Mouse (Mus musculus): ENCODE measurements around the gene Rem2. TPM values are rescaled to one million over a fixed set of nuclear protein-coding genes. Genes with fewer than 3 reads are reported as not detected.

Rem2 gene
- polyA plus RNA-seq, 1 experiment from 2014 or later: 2.9 TPM

DNA sequence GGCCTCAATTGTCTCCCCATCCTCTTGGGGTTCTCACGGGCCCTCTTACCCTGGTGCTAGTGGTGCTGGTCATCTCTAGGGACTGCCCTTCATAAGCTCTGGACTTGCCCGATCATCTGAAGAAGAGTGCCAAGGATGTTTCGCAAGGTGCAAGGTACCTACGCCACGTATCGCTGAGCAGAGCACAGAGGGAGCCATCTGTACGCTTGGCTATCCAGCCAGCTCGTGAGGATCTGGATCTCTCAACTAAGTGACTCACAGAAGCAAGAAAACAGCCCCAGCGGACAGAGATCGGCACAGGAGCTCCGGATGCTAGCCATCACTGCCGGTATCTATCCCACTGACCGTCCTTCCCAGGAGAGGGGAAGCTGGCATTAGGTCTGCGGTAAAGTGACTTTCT lies 20.8 kb downstream of the Rem2 start:
- DNase-seq (ENCODE audit: low spot score) (no peak), ATAC-seq (replicated peaks; ENCODE audit: low FRiP score, low TSS enrichment, low read depth) (no peak)
- WGBS: 85% methylated on average over 14 of the region's 14 CpGs
- Histone ChIP-seq H3K27me3 (replicated peaks; ENCODE audit: control insufficient read depth, insufficient read depth, low read length) (no peaks in the 10 kb centered on the region), H3K4me1 (replicated peaks; ENCODE audit: control insufficient read depth, insufficient read depth, low read length) (no peaks in the 10 kb centered on the region), H3K27ac (ENCODE audit: low read depth) (no peak overlapping the region), H3K4me3 (ENCODE audit: low read depth, low read length) (no peak overlapping the region), H3K4me2 (ENCODE audit: low read length) (no peak overlapping the region), H3K9ac (ENCODE audit: low read length) (no peak overlapping the region), H3K36me3 (ENCODE audit: control insufficient read depth, insufficient read depth, low read length) (no peaks in the 10 kb centered on the region), H3K9me3 (ENCODE audit: control insufficient read depth, low read length) (no peaks in the 10 kb centered on the region)

DNA sequence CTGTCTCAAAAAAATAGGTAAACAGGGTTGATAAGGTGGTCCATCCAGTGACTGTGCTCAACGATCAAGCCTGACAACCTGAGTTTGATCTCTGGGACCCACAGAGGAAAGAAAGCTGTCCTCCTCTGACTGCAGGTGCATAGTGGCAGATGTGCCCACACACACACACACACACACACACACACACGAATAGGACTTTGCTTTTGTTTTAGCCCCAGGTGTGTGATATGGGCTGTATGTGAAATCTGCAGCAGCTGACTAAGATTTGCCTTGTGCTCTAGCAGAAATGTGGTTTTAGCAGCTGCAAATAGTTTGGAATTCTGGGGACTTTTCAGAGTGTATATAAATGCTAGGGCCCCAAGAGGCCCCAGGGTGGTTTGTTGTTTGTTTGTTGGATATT lies 23.4 kb downstream of the Rem2 start:
- WGBS: 60% methylated on average over 2 of the region's 2 CpGs
- H3K27ac ChIP-seq (ENCODE audit: low read depth): no peak overlapping the region
- no peak overlapping the region for H3K4me3 ChIP-seq (ENCODE audit: low read depth, low read length)
- no peak for DNase-seq (ENCODE audit: low spot score)
- no peaks in the 10 kb centered on the region for H3K36me3 ChIP-seq (ENCODE audit: control insufficient read depth, insufficient read depth, low read length)
- H3K27me3 ChIP-seq (replicated peaks; ENCODE audit: control insufficient read depth, insufficient read depth, low read length): no peaks in the 10 kb centered on the region
- no peaks in the 10 kb centered on the region for H3K9me3 ChIP-seq (ENCODE audit: control insufficient read depth, low read length)
- ATAC-seq (replicated peaks; ENCODE audit: low FRiP score, low TSS enrichment, low read depth): no peak
- no peak overlapping the region for H3K9ac ChIP-seq (ENCODE audit: low read length)
- H3K4me1 ChIP-seq (replicated peaks; ENCODE audit: control insufficient read depth, insufficient read depth, low read length): no peaks in the 10 kb centered on the region
- H3K4me2 ChIP-seq (ENCODE audit: low read length): no peak overlapping the region

DNA sequence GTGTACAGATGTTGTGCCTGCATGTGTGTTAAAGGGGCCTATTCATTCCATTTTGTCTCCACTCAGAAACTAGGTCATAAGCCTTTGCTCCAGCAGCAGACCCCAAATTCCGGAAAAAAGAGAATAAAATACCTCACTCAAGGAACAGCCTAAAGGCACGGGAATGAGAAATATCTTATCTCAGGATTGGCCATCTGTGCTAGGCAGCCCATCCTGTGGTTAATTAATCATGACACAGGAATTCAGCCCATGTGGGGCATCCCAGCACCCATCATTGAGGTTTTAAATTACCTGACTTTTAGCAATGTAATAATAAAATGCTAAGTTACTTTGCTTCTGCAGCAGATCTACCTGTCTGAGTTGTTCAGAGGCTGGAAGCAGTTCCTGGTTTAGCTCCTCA lies 25.5 kb downstream of the Rem2 start:
- Histone ChIP-seq H3K4me3 (ENCODE audit: low read depth, low read length) (no peak overlapping the region), H3K4me2 (ENCODE audit: low read length) (no peak overlapping the region), H3K9ac (ENCODE audit: low read length) (no peak overlapping the region), H3K27me3 (replicated peaks; ENCODE audit: control insufficient read depth, insufficient read depth, low read length) (no peaks in the 10 kb centered on the region), H3K9me3 (ENCODE audit: control insufficient read depth, low read length) (no peaks in the 10 kb centered on the region), H3K4me1 (replicated peaks; ENCODE audit: control insufficient read depth, insufficient read depth, low read length) (no peaks in the 10 kb centered on the region), H3K27ac (ENCODE audit: low read depth) (no peak overlapping the region), H3K36me3 (ENCODE audit: control insufficient read depth, insufficient read depth, low read length) (0 out of 2 replicates have a peak, but pooled peaks cover under 1% of the 10 kb centered on the region)
- DNase-seq (ENCODE audit: low spot score) (no peak), ATAC-seq (replicated peaks; ENCODE audit: low FRiP score, low TSS enrichment, low read depth) (no peak)
- 51% methylated on average over 2 of the region's 2 CpGs for WGBS

DNA sequence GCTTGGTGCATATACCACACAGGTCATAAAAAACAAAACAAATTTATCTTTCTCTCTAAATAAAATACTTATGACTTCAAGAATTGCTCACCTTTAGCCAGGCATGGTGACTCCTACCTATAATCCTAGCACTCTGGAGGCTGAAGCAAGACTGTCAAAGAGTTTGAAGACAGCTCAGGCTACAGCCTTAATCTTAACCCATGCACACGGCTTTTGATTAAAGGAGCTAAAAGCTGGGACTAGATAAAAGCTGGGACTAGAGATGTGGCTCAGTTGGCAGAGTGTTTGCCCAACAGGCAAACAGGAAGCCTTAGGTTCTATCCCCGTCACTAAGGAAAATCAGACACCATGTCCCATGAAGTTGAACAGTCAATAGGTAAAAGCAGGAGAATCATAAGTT lies 27.2 kb downstream of the Rem2 start:
- ATAC-seq (replicated peaks; ENCODE audit: low FRiP score, low TSS enrichment, low read depth) (no peak), DNase-seq (ENCODE audit: low spot score) (no peak)
- WGBS: 70% methylated on average over 2 of the region's 2 CpGs
- Histone ChIP-seq H3K27me3 (replicated peaks; ENCODE audit: control insufficient read depth, insufficient read depth, low read length) (no peaks in the 10 kb centered on the region), H3K27ac (ENCODE audit: low read depth) (no peak overlapping the region), H3K36me3 (ENCODE audit: control insufficient read depth, insufficient read depth, low read length) (peaks cover 17% of the 10 kb centered on the region), H3K9me3 (ENCODE audit: control insufficient read depth, low read length) (no peaks in the 10 kb centered on the region), H3K4me2 (ENCODE audit: low read length) (no peak overlapping the region), H3K4me1 (replicated peaks; ENCODE audit: control insufficient read depth, insufficient read depth, low read length) (no peaks in the 10 kb centered on the region), H3K4me3 (ENCODE audit: low read depth, low read length) (no peak overlapping the region), H3K9ac (ENCODE audit: low read length) (no peak overlapping the region)

DNA sequence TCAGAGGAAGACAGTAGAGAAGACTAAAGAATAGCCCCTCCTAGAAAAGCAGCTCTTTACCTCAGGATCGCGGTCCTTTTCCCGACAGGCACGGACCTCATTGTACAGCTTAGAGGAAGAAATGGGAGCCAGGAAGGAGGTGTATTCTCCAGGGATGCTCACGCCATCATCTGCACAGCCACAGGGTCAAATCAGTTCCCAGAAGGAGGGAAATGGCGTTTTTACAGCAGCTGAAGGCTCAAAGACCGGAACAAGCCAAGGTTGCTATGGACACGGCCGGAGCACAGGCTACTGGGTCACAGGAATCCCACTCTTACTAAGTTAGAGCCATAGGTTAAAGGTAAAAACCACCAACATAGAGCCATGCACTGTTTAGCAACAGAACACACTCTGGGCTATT lies 33.9 kb downstream of the Rem2 start:
- no peak overlapping the region for H3K27ac ChIP-seq (ENCODE audit: low read depth)
- peaks cover 8% of the 10 kb centered on the region; the same call in 1 of the 2 replicates for H3K9me3 ChIP-seq (ENCODE audit: control insufficient read depth, low read length)
- H3K4me1 ChIP-seq (replicated peaks; ENCODE audit: control insufficient read depth, insufficient read depth, low read length): no peaks in the 10 kb centered on the region
- DNase-seq (ENCODE audit: low spot score) (no peak), ATAC-seq (replicated peaks; ENCODE audit: low FRiP score, low TSS enrichment, low read depth) (no peak)
- no peaks in the 10 kb centered on the region for H3K27me3 ChIP-seq (replicated peaks; ENCODE audit: control insufficient read depth, insufficient read depth, low read length)
- no peak overlapping the region for H3K4me2 ChIP-seq (ENCODE audit: low read length)
- H3K36me3 ChIP-seq (ENCODE audit: control insufficient read depth, insufficient read depth, low read length): peaks cover 84% of the 10 kb centered on the region
- H3K9ac ChIP-seq (ENCODE audit: low read length): no peak overlapping the region
- no peak overlapping the region for H3K4me3 ChIP-seq (ENCODE audit: low read depth, low read length)
- WGBS: 91% methylated on average over 9 of the region's 9 CpGs

DNA sequence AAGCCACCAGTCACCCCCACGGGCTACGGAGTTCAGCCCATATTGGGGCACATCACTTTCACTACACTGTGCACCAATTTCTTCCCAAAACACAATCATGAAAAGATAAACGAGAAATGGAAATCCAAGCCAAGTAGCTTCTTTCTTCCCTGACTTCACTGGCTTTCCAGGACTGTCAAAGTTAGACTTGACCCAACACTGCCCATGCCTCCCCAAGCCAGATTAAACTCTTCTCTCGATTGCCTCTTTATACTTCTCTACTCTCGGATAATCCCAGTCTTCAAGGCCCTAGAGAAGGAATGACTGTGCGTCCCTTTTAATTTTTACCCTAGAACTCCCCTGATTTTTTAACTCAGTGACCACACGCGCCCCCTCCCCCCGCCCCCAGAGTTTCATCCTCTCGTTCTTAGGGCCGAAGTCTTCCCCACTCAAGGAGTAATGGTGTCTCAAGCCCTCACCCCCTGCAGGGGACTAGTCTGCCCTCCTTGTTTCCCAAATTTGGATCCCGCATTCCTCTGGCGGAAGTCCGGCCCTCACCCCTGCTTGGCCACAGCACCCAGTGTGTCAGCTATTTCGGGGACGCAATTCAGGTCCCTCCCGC lies 40.9 kb downstream of the Rem2 start:
- ATAC-seq (replicated peaks; ENCODE audit: low FRiP score, low TSS enrichment, low read depth): peak; percentile 63
- 6% methylated on average over 17 of the region's 17 CpGs for WGBS

DNA sequence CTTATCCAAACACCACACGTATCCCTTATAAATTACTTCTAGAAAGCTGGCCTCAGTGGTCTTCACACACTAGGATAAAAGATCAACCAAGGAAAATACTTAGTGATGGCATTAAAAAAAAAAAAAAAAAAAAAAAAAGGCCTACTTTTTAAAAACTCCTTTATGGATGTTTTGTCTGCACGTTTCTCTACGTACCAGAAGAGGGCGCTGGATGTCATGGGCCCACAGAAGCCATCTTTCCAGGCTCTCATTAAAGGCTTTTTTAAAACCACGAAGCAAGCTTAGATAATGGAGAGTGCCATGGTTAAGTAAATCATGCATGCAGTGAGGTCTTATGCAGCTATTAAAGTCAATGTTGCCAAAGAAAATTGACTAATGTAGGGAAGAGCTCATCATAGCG lies 47.7 kb downstream of the Rem2 start:
- Histone ChIP-seq H3K4me2 (ENCODE audit: low read length) (no peak overlapping the region), H3K4me3 (ENCODE audit: low read depth, low read length) (no peak overlapping the region), H3K36me3 (ENCODE audit: control insufficient read depth, insufficient read depth, low read length) (no peaks in the 10 kb centered on the region), H3K9me3 (ENCODE audit: control insufficient read depth, low read length) (no peaks in the 10 kb centered on the region), H3K27me3 (replicated peaks; ENCODE audit: control insufficient read depth, insufficient read depth, low read length) (no peaks in the 10 kb centered on the region), H3K27ac (ENCODE audit: low read depth) (no peak overlapping the region), H3K9ac (ENCODE audit: low read length) (no peak overlapping the region), H3K4me1 (replicated peaks; ENCODE audit: control insufficient read depth, insufficient read depth, low read length) (peaks cover 13% of the 10 kb centered on the region)
- ATAC-seq (replicated peaks; ENCODE audit: low FRiP score, low TSS enrichment, low read depth) (no peak), DNase-seq (ENCODE audit: low spot score) (no peak)
- 31% methylated on average over 6 of the region's 6 CpGs for WGBS

More for the DNA sequence above, 40.9 kb downstream of the Rem2 start:
- no peaks in the 10 kb centered on the region for H3K27me3 ChIP-seq (replicated peaks; ENCODE audit: control insufficient read depth, insufficient read depth, low read length)
- H3K4me3 ChIP-seq (ENCODE audit: low read depth, low read length): peak overlapping the region; percentile 77
- peaks cover 8% of the 10 kb centered on the region; the same call in 1 of the 2 replicates for H3K9me3 ChIP-seq (ENCODE audit: control insufficient read depth, low read length)
- peak overlapping the region; percentile 71 for H3K27ac ChIP-seq (ENCODE audit: low read depth)
- peaks cover 41% of the 10 kb centered on the region for H3K36me3 ChIP-seq (ENCODE audit: control insufficient read depth, insufficient read depth, low read length)
- H3K4me2 ChIP-seq (ENCODE audit: low read length): peak overlapping the region; percentile 84
- peak overlapping the region; percentile 75 for H3K9ac ChIP-seq (ENCODE audit: low read length)
- peak; percentile 59 for DNase-seq (ENCODE audit: low spot score)
- H3K4me1 ChIP-seq (replicated peaks; ENCODE audit: control insufficient read depth, insufficient read depth, low read length): peaks cover 15% of the 10 kb centered on the region

DNA sequence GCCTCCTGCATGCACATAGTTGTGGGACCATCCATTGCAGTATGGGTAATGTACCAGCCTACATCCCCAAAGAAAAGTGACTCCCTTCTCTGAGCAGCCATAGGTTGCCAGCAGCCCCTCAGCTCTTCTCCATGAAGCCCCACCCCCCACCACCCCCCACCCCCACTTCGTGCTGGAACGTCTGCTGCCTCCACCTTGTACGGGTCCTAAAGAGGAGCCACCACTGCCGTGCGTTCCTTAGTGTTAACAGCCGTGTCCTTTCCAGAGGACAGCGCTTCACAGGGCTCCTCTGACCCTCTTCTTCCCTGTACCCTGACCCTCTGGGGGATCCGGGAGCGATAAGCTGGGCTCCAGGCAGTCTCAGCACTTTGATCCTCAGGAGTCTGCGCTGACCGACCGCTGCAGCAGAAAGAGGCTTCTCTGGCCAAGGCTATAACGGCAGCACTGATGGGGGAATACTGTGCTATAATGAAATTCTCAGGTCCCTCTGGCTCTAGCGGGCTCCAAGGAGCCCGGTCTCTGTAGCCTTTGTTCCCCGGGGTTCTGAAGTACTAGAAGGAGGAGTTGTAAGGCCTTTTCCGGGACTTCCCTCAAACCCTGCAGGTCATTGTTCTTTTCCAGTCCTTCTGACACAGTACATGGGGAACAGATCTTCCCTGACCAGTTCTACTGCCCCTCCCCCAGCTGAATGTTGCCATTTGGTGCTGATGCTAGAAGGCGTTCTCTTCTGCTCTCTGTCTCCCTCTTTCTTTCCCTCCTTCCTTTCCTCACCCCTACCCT lies 51.5 kb downstream of the Rem2 start:
- ATAC-seq (replicated peaks; ENCODE audit: low FRiP score, low TSS enrichment, low read depth) (peak; percentile 65), DNase-seq (ENCODE audit: low spot score) (peak; percentile 71)
- Histone ChIP-seq H3K4me2 (ENCODE audit: low read length) (peak overlapping the region; percentile 59), H3K9me3 (ENCODE audit: control insufficient read depth, low read length) (no peaks in the 10 kb centered on the region), H3K27me3 (replicated peaks; ENCODE audit: control insufficient read depth, insufficient read depth, low read length) (no peaks in the 10 kb centered on the region), H3K27ac (ENCODE audit: low read depth) (peak overlapping the region; percentile 38; the same call in 1 of the 2 replicates), H3K36me3 (ENCODE audit: control insufficient read depth, insufficient read depth, low read length) (no peaks in the 10 kb centered on the region), H3K9ac (ENCODE audit: low read length) (peak overlapping the region; percentile 54), H3K4me3 (ENCODE audit: low read depth, low read length) (peak overlapping the region; percentile 37), H3K4me1 (replicated peaks; ENCODE audit: control insufficient read depth, insufficient read depth, low read length) (peaks cover 11% of the 10 kb centered on the region)
- under 1% methylated on average over 18 of the region's 18 CpGs for WGBS

Data from intestine, embryonic 14.5 days (tissue).